Mouse (Mus musculus) megakaryocyte-erythroid progenitor cell, adult 5 weeks (primary cell): ENCODE results near the gene Olfr1474. TPM values are rescaled to one million over a fixed set of nuclear protein-coding genes. Genes with fewer than 3 reads are reported as not detected.

ENCODE experiments used
- polyA plus RNA-seq: library from polyadenylated mRNA; stranded (reverse); fragments of >175 nt; gene quantifications from 2 replicates; pipeline ENCODE4 v1.2.3, GENCODE M21; 2012

Gene Olfr1474
- polyA plus RNA-seq, result not detected in 2 replicates

DNA sequence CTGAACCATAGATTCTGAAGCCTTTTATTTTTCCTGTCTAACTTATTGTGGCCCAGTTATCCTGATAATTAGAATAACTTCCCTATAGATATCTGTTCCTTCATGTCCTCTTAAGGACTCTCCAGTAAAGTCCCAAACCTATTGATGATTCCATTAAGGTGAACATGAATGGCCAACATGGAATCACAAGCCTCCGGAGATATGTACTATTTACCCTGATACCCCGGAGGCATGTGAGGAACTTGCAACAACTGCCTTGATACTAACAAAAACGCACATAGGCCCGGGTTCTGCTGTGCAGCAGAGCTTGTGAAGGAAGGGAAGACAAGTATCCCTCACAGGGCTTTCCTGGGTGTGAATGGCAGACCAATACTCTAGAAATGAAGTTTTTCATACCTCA lies at the start of gene Olfr1474:
Gene Olfr1474, plus strand, starts transcription at position 301 of the 400 bp plus-strand sequence.

DNA sequence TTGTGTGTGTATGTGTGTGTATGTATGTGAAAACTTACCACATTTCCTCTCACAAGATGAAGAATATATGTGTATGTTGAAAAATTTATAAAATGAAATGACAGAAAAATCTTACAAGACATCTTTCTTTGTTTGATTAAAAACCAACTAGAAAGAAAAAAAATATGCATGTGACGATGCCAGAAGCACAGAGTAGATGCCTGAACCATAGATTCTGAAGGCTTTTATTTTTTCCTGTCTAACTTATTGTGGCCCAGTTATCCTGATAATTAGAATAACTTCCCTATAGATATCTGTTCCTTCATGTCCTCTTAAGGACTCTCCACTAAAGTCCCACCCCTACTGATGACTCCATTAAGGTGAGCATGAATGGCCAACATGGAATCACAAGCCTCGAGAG lies 26.3 kb upstream of the Olfr1474 start, which contains the start of gene Olfr1471:
Gene Olfr1471, plus strand, starts transcription at position 301 of the 400 bp plus-strand sequence.

GRCm38 (mm10) chr19:13455986-13456385 lies 13.4 kb upstream of the Olfr1474 start, which contains the start of gene Olfr1472:
Gene Olfr1472 (minus strand): TSS chr19:13456086.

GRCm38 (mm10) chr19:13480096-13480495 lies 10.7 kb downstream of the Olfr1474 start, which contains the start of gene Olfr1475:
Gene Olfr1475 (minus strand): TSS chr19:13480196.

GRCm38 (mm10) chr19:13500246-13500645 lies 30.9 kb downstream of the Olfr1474 start, which contains the start of gene Olfr1477:
Gene Olfr1477 (plus strand): TSS chr19:13500546.

Other genes with a start within 250 kb of the Olfr1474 start
- gene Olfr1463, start 238.2 kb upstream of the Olfr1474 start, polyA plus RNA-seq, result not detected in 2 replicates
- not detected in 2 replicates for gene Olfr1465, start 154.0 kb upstream of the Olfr1474 start, polyA plus RNA-seq
- gene Olfr1466, start 130.7 kb upstream of the Olfr1474 start, polyA plus RNA-seq, result not detected in 2 replicates
- 0.04 and 0.11 TPM in 2 replicates for gene Olfr1467, start 107.3 kb upstream of the Olfr1474 start, polyA plus RNA-seq
- gene Olfr1469, start 61.7 kb upstream of the Olfr1474 start, polyA plus RNA-seq, result not detected in 2 replicates
- not detected in 2 replicates for gene Olfr1471, start 26.2 kb upstream of the Olfr1474 start, polyA plus RNA-seq
- gene Olfr1472, start 13.5 kb upstream of the Olfr1474 start, polyA plus RNA-seq, result not detected in 2 replicates
- gene Olfr1475, start 10.6 kb downstream of the Olfr1474 start, polyA plus RNA-seq, result not detected in 2 replicates
- gene Olfr1477, start 31.0 kb downstream of the Olfr1474 start, polyA plus RNA-seq, result 0.03 TPM in 1 of 2 replicates, not detected in the other
- not detected in 2 replicates for gene Olfr1480, start 58.3 kb downstream of the Olfr1474 start, polyA plus RNA-seq
- gene Olfr1484, start 113.9 kb downstream of the Olfr1474 start, polyA plus RNA-seq, result not detected in 2 replicates
- not detected in 2 replicates for gene Olfr1487, start 147.8 kb downstream of the Olfr1474 start, polyA plus RNA-seq
- gene Olfr1489, start 162.1 kb downstream of the Olfr1474 start, polyA plus RNA-seq, result 0.01 TPM in 1 of 2 replicates, not detected in the other
- not detected in 2 replicates for gene Olfr1490, start 181.5 kb downstream of the Olfr1474 start, polyA plus RNA-seq
- gene Olfr1491, start 227.7 kb downstream of the Olfr1474 start, polyA plus RNA-seq, result not detected in 2 replicates